Mouse (Mus musculus) bone marrow, adult 2 months (tissue): ENCODE data around the gene Tlr5.

ENCODE experiments used
- CTCF ChIP-seq: fragments of 200-500 bp; IDR thresholded peaks from 2 replicates; pipeline ENCODE4 v1.5.1; 2011; ENCODE audit warnings: low read length, control low read depth; ENCODE audit not compliant: control insufficient read depth, insufficient read depth
- POLR2A ChIP-seq: fragments of 200-500 bp; IDR thresholded peaks from 2 replicates; pipeline ENCODE4 v1.6.1; 2011; ENCODE audit warnings: low read depth, mild to moderate bottlenecking, control low read depth, low read length, borderline replicate concordance; ENCODE audit not compliant: control insufficient read depth

- TF ChIP-seq POLR2A = no peak
- no peak for TF ChIP-seq CTCF
Measured at GRCm38 (mm10) chr1:182986243-182986642, 31.7 kb downstream of the Tlr5 start.
